Mouse (Mus musculus) gastrocnemius, postnatal 14 days (tissue): ENCODE measurements around the gene Fgfr1op. TPM values are rescaled to one million over a fixed set of nuclear protein-coding genes. Genes with fewer than 3 reads are reported as not detected.

Experiments used
- DNase-seq: peaks from one replicate; pipeline ENCODE4 v3.0.0; 2021; ENCODE audit warnings: mixed read lengths
- intact Hi-C: fragments of 180-260 bp; cut with DNase I; formaldehyde crosslinking; loops from one replicate; pipeline ENCODE4 v1.15.1; 2025; ENCODE audit warnings: low total_unique reads
- total RNA-seq, 2 experiments: library from RNA; stranded (reverse); gene quantifications; 2 replicates each; pipeline ENCODE4 v1.2.3; 2021

Fgfr1op gene
- total RNA-seq, 2 experiments from 2014 or later: 11.7 to 13.4 TPM

DNA sequence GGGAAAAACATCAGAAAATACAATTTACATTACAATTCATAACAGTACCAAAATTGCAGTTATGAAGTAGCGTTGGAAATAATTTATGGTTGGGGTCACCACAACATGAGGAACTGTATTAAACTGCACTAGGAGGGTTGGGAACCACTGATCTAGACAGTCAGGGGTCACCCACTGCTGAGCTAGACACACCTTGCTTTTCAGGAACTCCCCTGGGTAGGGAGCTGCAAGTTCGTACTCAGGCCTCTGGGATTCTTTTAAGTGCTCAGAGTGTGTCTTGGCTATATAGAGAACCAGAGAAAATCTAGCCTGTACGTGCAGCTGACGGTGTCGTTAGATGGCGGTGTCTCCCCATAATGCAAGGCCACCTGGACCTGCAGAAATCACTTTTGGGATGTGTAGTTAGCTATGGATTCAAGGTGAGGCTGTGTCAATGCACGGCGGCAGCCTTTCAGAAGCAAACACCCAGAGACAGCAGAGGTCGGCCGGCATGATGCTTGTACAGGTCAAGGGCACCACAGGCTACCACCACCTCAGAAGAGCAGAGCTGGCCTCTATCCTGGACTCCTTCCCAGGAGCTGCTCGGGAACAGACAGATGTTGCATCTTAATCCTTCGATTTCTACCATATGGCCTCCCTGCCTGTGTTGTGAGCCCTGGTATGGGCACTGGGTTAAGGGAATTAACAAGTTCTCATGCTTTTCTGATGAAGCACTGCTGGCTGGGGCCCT lies 49.9 kb downstream of the Fgfr1op start:
- no peak for DNase-seq
- intact Hi-C loops: no loop called here

DNA sequence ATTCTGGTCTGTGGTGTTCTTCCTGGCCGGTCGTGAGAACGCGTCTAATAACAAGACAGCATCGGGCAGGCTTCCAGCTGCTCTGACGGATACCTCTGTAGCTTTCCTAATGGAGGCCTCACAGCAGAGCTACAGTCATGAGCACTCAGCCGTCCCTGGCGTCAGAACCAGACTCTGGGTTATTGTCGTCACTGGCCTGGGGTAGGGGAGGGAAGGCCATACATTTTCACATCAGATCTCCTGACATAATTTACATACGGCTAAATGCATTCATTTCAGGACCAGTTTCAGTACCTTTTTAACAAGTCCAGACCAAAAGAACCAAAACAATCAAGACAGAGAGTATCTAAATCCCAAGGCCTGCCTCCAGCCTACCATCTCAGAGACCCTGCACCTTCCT lies 57.9 kb downstream of the Fgfr1op start:
- DNase-seq: no peak
- intact Hi-C loops: no loop called here

DNA sequence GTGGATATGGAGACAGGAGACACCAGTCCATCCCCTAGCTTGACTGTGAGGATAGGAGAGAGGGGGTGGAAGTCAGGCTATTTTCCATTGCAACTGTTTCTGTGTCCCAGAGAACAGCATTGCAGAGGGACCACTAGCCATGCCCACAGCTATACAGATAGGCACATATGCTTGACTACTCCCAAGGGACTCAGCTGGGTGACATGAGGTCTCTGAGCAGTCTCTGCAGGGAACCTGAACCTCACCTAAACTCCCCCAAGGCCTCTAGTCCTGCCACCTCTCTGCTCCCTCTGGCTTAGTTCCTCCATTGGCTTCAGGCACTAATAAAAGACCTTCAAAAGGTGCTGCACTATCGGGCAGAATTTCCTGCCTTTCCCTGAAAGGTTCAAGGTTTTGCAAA lies 58.8 kb downstream of the Fgfr1op start:
- intact Hi-C loops: no loop called here

DNA sequence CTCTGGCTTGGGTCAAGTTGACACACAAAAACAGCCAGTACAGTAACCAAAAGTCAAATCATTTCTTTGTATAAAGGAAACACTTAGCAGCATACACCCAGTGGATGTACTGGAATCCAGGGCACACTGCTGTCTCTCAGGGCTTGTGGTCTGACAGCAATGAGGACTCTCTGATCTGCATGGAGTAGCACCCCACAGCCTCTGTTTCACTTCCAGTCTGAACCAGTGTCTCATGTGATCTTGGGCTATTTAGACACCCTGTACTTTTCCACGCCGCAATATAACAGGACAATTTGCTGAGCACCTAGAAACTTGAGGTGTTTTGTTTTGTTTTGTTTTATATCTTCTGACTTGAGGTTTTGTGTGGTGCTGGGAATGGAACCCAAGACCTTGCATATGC lies 59.9 kb downstream of the Fgfr1op start:
- intact Hi-C loops: no loop called here
- no peak for DNase-seq

More for the DNA sequence above, 58.8 kb downstream of the Fgfr1op start:
- no peak for DNase-seq

DNA sequence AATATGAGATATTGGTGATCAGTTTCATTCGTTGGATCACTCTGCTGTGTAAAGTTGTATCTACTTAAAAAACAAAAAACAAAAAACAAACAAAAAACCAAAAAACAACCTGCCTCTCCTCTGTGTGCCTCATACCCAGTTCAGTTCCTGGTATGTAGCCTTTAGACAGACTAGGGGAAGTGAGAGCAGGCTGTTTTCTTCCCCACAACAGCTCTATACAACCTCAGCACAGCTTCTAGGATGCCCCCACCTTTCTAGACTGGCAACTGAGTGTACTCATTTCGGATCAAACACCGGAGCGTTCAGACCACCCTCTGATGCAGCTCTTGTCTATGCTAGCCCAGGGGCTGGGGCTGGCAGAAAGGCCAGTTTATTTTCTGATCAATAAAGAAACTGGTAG lies 60.4 kb downstream of the Fgfr1op start:
- DNase-seq: no peak
- intact Hi-C loops: no loop called here

DNA sequence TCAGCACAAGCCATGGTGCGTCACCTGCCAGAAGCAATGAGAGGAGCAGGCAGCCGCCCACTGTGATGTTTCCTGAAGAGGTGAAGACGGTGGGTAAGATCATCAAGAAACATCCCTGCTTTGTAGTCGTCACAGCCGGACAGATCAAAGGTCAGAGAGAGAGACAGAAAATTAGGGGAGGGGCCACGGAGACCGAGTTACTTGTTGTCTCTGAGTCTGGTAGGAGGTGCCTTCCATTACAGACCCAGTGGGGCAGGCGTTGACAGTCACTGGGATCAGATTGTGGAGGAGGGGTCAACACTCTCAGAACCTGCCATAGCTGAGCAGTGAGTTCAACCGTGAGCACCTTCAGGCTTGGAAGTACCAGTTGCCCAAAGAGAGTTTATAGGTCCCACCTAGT lies 63.3 kb downstream of the Fgfr1op start:
- DNase-seq: no peak

DNA sequence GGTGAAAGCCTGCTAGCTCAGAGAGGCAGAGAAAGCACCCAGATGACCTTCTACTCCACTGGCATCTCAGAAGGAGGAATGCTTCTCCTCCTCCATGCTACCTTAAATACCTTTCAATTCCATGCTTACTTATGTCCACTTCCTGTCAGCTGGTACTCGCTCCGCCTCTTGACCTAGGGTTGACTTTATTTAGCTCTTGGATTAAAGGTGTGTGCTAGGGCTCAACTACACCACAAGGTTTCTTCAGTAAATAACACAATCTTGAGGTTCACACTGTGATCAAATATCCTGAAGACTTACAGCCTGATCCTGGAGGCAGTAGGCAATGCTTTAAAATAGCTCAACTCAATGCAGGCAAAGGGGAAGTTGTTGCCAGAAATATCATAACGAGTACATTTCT lies 64.3 kb downstream of the Fgfr1op start:
- intact Hi-C loops: no loop called here
- no peak for DNase-seq

More for the DNA sequence above, 63.3 kb downstream of the Fgfr1op start:
- intact Hi-C loops: no loop called here

DNA sequence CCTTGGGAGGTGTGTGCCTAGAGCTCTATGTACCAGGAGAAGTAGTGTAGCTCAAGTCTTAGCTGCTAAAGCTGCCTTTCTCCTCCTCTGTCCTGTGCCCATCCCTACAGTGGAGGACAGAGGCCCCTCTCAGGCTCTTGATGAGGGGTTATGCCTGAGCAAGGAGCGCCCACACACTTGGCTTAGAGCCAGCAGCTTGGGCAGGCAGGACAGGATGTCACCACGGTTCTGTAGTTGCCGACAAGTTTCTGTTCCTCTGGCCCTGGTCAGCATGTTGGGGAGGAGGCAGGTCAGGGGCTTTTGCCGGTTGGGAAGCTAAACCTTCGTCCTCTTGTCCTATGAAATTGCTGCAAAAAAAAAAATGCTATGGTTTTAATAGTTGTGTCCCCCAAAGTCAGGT lies 66.8 kb downstream of the Fgfr1op start:
- peak; percentile 18 for DNase-seq
- intact Hi-C loops: no loop called here

DNA sequence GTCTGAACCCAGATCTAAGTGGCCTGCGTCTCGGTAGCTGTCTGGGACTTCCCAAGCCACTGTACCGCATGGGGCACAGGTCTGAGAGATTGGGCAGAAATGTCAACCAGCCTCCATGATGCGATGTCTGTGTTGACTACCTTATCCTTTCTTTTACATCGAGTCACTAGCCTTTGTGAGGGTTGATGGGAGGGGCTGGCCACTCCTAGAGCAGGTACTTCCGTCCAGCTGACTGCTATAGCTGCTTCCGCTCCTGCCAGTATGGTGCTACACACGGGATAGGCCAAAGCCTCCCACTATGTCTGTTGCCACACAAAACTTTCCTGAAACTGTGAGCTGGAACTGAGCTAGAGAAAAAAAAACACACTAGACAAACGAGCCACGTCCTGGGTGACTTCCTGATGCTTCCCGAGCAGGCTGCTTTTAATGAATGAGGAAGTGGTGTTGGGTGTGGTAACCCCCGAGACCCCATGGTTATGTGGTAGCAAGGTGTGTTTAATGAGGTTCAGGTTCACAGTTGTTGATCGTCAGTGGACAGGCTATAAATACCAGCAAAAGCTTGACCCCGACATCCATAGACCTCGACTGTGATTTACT lies 68.4 kb downstream of the Fgfr1op start:
- intact Hi-C loops: no loop called here
- DNase-seq: no peak

DNA sequence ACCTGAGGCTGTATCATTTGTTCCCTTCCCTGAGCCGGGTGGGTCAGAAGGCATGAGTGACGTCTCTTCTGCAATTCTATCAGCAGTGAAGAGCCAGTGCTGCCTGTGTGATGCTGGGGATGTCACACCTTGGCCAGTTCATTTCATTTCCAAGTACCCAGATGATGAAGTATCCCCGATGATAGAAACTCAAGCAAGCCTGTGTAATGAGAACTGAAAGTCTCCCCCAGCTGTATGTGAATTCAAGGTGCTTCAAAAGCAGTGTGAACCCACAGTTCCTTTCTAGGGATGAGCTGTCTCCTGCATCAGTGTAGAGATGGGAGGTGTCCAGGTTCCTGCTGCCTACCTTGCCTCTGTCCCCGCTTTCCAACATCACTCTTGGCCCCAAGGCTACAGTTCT lies 69.2 kb downstream of the Fgfr1op start:
- no peak for DNase-seq
- intact Hi-C loops: no loop called here

DNA sequence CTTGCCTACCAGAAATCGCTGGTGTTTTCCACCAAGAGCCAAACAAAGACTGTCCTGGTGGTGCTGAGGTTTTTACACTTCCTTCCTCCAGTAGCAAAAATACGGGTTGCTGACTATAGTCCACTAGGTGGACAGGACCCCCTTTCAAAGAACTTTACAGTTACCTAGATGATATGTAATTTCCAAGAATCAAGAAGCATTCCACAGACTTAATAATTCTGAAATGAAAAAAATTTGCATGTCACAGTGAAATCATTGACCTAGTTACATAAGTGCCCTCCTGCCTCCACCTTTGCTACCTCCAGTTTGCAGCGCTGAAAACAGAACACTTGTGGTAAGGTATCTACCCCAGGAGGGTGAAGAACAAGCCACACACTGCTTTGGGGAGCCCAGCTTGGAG lies 70.4 kb downstream of the Fgfr1op start, which contains the start of gene Ccr6:
Gene Ccr6, plus strand, starts transcription at position 301 of the 400 bp plus-strand sequence.
- no peak for DNase-seq
- intact Hi-C loops: no loop called here

DNA sequence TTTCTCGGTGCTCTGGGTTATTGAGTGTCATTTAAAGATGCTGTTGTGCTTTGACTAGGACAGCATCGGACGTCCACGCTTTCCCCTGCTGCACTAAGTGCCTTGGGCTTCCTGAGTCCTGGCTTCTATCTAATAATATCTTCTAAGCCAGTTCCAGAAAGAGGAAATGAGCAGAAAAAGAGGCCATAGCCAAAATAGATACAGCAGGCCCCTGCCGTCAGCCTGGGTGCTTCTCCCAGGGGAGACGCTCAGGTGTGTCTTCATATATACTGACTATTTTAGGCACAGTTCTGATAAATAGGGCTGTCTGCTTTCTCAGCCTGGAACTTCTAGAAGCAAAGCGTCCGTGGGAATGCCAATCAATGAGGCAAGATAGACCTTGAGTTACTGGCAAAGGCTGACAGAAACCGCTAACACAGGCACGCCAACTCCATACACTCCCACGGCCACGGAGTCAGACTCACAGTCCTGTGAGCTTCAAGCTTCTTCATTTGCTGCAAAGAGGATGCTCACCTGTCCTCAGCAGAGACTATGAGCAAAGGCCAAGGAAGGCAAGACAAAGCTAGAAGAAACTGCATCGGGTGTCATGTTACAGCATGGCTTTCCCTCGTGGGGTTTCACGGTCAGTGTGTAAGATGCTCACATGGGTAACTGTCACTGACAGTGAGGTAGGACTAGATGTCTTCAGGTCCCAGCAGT lies 72.9 kb downstream of the Fgfr1op start:
- no peak for DNase-seq
- intact Hi-C loops: no loop called here

DNA sequence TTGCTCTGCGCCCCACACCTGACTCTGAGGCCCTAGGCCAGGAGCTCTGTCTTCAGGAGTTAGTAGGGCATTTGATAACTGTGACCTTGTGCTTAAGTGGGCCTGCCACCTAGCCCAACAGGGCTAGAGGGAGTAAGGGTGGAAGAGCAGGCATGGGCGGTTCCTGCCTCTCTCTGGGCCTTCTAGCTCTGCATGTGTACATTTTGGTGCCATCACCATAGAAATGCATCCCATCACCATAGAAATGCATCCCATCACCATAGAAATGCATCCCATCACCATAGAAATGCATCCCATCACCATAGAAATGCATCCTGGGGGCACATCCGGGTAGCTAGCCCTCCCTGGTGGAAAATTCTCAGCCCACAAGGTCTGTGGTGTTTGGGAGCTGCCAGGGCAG lies 74.3 kb downstream of the Fgfr1op start:
- DNase-seq: no peak
- intact Hi-C loops: no loop called here

DNA sequence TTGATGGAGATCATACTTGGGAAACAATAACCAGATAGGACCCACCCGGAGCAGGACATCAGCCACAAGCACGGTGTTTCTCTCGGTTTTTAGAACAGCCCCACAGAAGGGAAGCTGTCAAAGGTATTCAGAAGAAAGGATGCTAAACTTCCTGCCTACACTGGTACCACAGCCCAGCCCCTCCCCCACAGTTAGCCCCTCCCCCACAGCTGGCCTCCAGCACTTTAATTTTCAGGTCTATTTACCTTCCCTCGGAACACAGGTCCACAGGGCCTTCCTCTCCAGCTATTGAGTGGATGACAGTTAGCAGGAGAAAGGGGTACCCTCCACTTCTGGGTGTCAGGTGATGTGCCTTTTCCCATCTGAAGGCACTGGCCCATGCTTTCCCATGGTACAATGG lies 75.2 kb downstream of the Fgfr1op start:
- DNase-seq: no peak
- intact Hi-C loops: no loop called here

DNA sequence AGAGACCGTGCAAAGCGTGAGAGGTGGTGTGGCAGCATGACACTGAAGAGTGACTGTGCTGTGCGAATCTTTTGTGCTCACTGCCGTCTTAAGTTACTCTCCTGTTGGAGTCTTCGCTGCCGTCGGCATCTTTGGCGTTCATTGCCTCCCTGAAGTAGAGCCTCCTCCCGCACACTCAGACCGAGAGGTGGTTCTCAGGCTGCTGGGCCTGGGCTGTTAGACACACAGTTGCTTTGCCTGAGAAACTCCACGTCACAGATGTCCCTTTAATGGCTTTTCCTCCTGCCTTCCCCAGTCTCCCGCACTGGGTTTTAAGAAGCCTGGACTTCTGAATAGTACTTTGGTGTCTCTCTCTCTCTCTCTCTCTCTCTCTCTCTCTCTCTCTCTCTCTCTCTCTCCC lies 76.3 kb downstream of the Fgfr1op start:
- intact Hi-C loops: no loop called here

DNA sequence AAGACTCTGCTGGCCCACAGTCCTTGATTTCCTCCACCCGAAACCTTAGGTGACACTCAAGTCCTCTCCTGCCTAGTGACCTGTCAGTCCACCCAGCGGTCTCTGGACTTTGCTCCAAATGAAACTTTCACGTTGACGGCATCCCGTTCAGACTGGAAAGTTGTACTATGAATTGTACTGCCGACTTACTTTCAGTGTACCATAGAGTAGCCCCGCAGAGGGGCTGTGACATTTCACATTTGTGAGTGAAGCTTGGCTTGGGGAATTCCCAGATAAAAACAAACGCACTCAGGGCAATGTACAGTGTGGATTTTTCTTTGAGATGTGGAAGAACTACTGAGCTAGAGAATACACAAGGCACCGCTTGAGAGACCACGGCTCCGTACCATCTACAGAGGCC lies 76.9 kb downstream of the Fgfr1op start:
- no peak for DNase-seq
- intact Hi-C loops: no loop called here

More for the DNA sequence above, 76.3 kb downstream of the Fgfr1op start:
- DNase-seq: no peak

DNA sequence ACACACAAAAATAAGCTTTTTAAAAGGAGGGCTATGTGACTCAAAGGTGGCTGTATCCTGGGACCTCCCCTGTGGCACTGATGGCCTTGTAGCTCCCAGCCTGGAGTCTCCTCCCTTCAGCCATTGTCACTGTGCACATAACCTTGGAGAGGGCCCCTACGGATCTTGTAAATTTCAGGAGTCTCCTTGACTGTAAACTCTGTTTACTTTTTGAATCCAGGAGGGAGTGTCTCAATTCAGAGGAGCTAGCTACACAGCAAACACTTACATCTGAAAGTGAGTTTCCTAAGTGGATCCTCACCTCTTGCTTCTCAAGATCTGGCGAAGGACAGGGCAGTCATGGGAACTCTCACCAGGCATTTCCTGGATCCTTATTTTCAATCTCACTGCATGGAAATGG lies 78.8 kb downstream of the Fgfr1op start:
- intact Hi-C loops: no loop called here
- no peak for DNase-seq

DNA sequence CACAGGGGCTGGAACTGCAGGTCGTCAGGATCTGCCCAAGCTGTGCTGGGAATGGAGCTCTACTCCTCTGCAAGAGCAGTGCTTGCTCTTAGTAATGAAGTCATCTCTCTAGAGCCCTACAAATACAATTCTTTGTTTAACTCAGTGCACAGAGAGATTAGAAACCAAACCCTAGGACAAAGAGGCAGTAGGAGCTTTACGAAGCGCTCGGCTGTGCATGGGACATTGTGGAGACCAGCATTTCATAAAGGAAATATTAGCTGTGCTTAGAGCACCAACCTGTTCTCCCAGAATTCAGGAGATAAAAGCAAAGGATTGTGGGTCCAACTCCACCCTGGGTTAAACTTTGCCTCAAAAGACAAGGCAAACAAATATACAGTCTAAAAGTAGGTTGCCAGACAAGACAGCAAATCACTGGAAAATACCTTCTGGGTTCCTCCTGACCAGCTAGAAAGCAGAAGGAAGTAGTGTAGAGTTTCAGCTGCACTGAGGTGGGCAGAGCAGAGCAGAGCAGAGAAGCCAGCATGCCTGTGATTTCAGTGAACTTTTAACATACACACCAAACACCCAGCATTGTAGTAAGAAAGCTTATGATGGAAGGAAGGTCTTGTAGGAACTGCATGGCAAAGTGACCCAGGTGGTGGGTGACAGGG lies 80.9 kb downstream of the Fgfr1op start:
- no peak for DNase-seq
- intact Hi-C loops: no loop called here
